Mouse (Mus musculus) lung, adult 2 months (tissue): Measurements from ENCODE around the gene Slc16a9.

Experiments used
- CTCF ChIP-seq: fragments of 200-500 bp; IDR thresholded peaks from 2 replicates; pipeline ENCODE4 v1.5.1; 2011; ENCODE audit warnings: mild to moderate bottlenecking, low read length, control low read depth; ENCODE audit not compliant: insufficient read depth
- POLR2A ChIP-seq: fragments of 200-500 bp; IDR thresholded peaks from 2 replicates; pipeline ENCODE4 v1.6.1; 2011; ENCODE audit warnings: low read depth, mild to moderate bottlenecking, control low read depth, low read length, borderline replicate concordance; ENCODE audit errors: extremely low read depth

- TF ChIP-seq POLR2A (no peak), CTCF (peak; percentile 9; the same call in 1 of the 2 replicates)
Measured at GRCm38 (mm10) chr10:70268581-70269446, 23.9 kb downstream of the Slc16a9 start.
